Mouse (Mus musculus) urinary bladder, postnatal 10 days (tissue): ENCODE measurements around the gene Gins1.
"Not testable (repeated sequence)": the region's sequence is repeated elsewhere in the genome, so short reads cannot be mapped to it uniquely, and the experiment has no call there.

Experiments used
- DNase-seq: peaks from one replicate; pipeline ENCODE4 v3.0.0; 2022; ENCODE audit warnings: low spot score

Gene Gins1

DNA sequence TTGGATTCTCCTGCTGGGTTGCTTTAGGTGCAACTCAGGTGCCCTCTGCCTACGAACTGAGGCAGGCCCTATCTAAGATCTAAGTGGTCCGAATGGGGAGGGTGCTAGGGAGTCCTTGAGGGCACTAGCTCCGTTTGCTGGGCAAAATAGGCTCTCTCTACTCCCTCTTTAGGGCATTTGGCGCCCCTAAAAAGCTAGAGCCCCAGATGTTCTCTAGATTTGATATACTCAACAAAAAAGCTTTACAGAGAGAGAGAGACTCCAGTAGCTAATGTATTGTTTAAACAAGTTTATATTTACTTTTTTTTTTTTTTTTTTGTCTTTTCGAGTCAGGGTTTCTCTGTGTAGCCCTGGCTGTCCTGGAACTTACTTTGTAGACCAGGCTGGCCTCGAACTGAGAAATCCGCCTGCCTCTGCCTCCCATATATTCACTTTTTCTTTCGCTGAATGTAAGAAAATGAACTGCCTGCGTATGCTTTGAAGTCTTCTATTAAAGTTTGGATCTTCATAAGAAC, at the start of gene Gins1:
Gins1 (plus strand) TSS at position 465 of the 515 bp plus-strand sequence.
- no peak for DNase-seq

DNA sequence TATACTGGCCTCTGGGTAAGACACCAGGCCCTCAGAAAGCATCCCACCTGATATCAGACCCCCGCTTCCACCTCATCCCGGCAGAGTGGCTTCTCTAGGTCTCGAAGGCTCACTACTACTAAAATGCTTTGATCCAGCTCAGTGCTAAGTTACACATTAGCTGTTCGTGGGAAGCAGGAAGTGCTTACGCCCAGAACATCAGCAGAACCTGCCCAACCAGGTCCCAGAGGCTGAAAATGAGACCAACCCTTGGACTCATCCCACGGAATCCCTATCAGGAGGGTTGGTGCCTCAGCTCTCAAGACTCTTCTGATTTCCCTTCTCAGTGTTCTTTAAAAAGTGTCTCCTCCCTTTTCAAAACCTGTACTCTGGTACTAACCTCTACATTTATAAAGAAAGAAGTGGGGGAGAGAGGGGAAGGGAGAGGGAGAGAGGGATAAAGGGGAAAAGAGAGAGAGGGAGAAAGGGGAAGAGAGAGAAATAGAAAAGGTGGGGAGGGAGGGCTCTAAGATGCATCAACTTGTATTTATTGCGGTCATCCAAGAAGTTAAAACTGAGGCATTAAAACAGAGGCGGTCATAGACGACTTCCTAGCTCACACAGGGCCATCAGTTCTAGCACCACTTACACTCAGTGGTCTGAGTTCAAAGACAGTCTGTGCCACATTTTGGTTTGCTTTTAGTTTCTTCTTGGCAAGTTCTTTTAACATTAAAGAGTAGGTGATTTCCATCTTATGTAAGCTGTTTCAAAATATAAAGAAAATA, 46.3 kb upstream of the Gins1 start:
- no peak for DNase-seq

DNA sequence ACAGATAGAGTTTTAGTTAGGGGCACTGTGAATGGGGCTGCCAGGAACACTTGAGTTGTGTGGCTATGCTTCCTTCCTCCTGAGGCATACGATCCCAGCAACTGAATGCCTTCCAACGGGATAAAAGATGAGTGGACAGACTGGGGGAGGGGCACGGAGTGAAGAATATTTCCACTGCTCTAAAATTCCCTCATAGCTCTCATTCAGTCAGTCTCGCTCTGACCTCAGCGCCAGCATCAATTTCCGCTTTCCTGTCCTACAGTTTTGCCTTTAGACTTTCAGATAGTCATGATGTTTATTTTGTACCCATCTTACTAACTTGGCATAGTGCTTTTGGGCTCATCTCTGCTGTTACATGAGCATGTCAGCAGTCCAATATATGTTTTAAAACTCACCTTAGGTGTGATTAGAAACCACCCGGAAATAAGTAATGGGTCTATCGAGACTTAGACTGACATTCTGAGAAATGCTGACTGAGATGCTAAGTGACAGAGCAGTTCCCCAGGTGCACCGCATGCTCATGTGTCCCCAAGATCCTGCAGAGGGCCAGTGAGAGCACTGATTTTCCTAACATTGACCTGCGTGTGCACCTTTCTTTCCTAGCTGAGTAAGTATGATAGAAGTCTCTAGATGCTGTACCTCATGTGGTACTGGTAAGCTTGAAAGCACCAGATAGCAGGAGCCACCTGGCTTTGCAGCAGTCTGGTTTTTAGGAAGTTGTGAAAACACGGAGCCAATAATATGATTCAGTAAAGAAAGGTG, 45.3 kb upstream of the Gins1 start:
- DNase-seq = no peak

DNA sequence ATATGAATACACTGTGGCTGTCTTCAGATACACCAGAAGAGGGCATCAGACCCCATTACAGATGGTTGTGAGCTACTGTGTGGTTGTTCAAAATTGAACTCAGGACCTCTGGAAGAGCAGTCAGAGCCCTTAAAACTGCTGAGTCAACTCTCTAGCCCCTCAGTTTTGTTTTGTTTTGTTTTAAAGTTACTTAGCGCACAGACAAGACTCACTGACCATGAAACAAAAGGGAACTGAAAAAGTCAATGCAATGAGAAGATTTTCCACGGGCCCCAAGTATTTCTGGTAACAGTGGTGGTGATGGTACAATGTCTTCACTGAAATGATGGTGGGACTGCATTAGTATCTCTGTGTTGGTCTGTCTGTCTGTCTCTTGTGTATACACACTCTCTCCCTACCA, 44.1 kb upstream of the Gins1 start:
- DNase-seq = no peak

DNA sequence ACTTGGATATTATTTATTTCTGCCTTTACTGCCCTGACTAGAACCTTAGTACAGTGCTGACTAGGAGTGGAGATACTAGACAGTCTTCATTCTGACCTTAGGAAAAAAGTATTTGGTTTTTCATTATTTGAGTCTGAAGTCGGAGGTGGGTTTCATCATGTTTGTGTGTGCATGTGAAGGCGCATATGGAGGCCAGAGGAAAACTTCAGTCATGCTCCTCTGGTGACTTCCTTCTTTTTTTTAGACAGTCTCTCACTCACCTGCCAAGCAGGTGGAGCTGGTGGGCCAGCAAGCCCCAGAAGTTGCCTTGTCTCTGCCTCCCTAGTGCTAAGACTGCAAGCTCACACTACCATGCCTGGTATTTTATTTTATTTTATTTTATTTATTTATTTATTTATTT, 38.2 kb upstream of the Gins1 start:
- DNase-seq = no peak

DNA sequence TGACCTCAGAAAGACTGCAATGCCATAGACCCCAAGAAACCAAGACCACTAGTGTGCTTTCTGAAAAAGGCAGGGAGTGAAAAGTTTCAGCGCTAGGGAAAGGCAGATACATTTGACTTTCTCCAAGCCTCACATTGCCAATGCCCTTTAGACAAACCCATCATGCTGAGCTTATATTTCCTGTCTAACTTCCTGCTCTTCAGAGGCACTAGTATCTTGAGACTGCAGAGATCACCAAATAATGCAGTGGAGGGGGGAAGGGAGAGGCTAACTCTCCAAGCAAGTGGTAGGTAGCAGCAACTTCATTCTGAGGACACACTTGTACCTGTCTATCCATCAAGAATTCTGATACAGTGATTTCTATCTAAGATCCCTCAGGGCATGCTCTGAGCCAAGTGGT, 35.8 kb upstream of the Gins1 start:
- DNase-seq = no peak

DNA sequence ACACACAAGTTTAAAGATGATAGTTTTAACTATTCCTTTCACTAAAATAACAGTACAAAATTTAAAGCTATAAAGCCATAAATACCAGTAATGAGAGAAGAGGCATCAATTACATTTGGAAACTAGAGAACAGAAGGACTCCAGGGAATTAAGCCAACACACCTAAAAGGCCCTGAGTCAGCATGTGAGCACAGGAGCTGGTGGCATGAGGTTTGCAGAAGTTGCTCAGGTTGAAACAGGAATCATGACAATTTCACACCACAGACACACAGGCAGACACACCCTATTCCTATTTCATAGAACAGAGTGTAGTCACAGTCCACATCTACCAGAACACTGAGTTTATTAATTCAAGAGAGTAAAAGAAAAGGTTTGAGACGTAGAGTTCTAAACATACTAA, 30.7 kb upstream of the Gins1 start:
- DNase-seq = no peak

DNA sequence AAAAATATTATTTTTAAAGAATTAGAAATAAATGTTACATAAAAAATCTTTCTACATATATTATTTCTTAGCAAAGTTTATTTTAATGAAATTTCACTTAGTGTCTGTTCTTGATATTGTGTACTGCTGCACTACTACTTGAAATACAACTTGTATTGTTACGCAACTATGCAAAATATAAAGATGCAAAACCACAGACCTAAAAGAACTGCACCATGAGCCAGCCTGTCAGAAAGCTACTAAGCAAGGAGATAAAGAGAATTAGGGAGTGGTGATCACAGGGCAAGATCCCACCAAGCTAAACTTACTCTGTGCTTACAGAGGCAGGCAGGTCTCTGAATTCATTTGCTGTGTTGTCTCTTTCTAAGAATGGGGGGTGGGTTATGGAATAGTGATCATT, 30.0 kb upstream of the Gins1 start:
- DNase-seq = no peak

DNA sequence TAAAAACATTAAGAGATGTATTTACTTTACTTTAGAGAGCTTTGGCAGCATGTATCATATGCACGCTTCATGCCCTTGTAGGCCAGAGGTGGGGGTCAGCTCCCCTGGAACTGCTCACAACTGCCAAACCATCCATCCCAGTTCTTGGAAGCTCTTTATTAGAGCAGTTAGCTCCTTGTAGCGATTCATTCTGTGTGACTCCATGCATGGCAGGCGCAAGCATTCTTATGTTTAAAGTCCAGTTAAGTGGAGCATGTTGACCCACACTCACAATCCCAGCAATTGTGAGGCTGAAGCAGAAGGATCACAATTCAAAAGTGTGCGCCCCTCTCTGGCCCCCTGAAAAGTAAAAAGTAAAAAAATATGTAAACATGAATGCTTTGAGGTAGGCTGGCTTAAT, 27.6 kb upstream of the Gins1 start:
- DNase-seq = no peak

DNA sequence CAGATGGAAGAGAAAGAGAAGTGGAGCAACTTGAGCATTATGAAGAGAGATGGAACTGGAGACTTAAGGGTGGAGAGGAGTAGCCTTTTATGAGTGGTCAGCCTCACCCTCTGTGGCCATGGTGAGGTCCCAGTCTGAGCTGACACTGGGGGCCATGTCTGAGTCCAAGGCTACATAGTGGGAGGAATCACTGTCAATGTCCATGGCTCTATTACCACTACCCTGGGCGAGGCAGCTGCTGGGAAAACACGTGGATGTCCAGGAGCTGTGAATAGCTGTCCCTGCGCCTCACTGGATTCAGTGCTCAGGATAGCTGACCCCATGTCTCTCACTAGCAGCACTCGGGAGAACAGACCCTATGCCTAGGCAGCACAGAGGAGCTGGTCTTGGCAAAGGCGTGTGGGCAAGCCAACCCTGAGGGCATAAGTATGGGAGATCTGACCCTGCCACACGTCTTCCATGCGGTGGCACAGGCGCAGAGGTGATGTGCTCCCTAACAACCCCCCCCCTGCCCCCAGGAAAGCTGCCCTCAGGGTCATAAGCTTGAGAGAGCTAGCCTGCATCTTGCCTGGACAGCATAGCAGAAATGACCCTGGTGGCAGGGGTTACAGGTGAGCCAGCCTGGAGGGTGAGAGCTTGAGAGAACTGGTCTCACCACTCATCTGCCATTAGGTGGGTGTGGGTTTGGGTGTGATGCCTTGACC, 21.0 kb upstream of the Gins1 start:
- no peak for DNase-seq

DNA sequence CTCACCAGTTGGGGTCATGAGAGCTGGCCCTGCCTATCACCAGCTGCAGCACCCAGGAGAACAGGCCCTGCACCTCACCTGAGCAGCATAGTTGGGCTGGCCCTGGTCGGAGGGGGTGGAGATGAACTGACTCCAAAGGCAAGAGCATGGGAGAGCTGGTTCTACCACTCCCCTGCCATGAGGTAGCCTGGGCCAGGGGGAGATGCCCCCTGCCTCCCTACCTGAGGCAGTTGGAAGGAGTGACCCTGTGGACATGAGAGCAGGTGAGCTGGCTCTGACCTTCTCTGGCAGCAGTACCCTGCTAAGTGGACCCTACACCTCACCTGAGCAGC, 20.5 kb upstream of the Gins1 start:
- DNase-seq = no peak

DNA sequence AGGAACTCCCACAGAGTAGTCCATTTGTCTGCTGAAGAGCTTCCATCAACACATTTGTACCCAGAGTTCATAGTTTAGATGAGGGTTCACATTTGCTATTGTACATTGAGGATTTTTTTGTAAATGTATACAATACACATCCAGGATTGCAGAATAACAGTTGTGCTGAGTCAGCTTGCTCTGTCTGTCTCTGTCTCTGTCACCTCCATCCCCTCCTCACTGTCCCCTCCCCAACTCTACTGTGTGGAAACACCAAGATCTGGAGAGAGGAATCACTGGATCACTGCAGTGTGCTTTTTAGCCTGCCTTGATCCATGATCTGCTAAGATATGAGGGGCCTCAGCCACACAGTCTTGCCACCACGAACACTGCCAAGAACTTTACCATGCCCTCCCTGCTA, 19.4 kb upstream of the Gins1 start:
- DNase-seq = no peak

DNA sequence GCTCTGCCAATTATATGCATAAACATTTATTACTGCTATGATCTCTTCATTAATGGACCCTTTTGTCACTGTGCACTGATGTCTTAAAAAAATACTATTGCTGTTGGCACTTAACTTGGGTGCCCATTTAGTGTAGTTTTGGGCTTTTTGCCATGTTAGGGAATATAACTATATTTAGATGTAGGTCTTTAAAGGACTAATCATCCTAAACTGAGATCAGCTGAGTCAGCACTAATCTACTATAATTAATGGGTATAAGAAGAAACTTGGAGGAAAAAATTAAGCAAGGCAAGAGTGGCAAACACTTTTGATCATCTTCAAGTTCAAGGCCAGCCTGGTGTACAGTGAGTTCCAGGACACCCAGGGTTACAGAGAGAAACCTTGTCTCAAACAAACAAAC, 18.9 kb upstream of the Gins1 start:
- no peak for DNase-seq

DNA sequence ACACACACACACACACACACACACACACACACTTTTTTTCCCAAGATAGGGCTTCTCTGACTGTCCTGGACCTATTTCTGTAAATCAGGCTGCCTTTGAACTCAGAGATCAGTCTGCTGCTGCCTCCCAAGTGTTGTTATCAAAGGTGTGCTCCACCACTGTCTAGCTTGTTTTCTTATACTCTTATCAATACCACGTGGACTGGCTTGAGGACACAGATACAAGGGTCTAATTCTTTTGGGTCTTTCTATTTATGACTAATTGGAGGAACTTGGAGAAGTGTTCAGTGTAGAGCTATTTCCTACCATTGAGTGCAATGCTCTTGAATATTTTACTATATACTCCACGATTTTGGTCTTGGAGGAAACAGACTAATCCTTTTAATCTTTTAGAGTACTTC, 17.8 kb upstream of the Gins1 start:
- no peak for DNase-seq

DNA sequence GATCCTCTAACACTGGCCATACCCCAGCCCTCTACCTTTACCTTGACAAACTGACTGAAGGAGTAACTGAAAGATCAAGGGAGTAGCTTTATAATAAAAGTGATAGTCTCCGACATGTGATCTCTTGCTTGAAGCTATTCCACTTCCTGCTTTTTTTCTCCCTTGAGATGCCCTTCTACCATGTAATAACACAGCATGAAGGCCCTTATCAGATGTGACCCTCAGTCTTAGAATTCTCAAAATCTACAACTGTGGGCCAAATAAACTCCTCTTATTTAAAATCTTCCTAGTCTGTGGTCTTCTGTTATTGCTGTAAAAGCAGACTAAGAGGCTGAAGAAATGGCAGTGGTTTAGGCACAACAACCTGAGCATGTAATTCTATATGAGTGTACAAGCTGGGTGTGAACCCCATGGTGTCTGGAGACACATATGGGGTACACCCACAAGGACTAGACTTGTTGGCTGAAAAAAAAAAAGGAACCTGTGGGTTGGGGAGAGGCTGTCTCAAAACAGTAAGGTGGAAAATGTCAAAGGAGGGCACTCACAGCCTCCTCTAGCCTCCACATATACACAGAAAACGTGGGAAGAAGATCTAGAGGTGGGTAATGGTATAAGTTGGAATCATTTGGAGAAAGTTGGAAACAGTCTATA, 10.5 kb upstream of the Gins1 start:
- no peak for DNase-seq

DNA sequence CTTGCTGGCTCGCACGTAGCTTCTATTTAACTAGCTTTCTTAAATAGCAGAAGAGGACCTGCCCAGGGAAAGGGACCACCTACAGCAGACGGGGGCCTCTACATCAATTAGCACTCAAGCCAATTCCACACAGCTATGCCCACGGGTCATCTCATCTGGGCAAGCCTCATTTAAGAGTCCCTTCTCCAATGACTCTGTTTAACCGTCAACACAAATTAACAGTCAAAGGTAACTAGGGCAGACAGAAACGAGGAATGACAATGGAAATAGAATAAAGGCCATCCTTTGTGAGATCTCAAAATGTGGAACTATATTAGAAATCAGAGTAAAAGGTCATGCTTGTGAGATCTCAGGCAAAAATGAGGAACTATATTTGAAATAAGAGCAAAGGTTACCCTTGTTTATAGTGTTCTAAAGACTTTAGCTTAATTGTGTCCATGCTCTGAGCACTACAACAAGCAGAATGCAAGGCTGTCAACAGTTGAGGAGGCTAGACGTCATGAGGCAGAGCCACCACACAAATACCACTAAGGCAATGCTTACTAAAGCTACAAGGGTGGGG, 9.4 kb upstream of the Gins1 start:
- no peak for DNase-seq

DNA sequence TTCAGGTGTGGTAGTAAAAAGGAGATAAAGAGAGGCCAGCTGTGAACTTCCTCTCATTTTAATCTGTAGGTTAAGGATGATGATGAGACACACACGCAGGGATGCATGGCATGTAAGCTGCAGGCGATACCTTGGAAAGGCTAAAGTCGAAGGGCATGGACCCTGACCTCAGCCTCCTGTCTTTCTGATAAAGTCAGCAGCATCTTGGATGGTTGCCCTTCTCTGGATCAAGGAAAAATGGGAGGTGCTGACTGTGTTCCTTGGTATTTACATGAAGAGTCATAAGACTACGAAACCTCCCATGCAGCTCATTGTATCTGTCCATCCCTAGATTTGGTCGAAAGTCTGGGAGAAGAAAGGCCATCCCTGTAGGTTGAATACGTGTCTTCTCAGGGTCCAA, 4.9 kb upstream of the Gins1 start:
- no peak for DNase-seq

DNA sequence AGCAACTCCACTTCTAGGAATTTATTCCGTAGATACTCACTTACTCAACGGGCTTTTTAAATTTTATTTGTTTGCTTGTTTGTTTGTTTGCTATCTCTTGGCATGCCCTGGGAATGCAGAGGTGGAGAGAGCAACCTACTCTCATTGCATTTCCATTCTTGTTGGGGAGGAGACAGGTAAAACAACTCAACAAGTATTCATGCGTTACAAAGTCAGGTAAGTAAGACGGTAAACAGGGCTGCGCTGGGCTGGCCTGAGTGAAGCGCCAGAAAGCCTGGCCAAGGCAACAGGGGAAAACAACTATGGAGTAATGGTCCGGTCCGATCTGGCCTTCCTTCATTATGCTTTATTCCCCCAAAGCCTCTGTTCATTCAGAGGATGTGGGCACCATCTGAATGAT, 2.9 kb upstream of the Gins1 start:
- DNase-seq = no peak

DNA sequence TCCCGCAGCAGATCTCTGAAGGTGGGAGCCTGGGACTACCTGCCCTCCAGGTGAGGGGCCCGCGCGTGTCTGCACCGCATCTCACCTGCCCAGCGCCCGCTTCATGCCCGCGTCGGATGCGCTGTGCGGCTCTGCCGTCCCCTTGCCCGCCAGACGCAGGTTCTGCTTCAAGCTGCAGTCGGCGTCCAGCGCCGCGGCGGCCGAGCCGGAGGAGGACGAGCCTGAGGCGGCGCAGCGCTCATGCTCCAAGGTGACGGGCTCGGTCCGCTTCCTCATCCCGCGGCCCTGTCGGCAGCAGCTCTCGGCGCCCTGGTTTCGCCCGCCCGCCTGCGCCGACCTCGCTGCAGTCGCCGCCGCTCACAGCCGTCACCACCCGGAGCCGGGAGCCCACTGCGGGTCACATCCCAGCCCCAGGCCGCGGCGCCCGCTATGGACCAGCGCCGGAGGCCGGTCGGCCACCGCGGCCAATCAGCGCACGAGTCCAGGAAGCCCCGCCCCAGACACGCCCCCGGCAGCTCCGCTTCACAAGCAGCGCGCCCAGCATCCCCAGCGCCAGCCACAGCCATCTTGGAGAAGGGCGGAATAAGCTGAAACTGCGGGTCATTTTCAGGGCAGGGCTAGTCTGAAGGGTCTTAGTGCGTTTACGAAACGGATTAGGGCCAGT, 796 bp upstream of the Gins1 start, which contains the start of gene Abhd12:
Abhd12 (minus strand) TSS at position 470 of the 664 bp plus-strand sequence.
- peak; percentile 95 for DNase-seq

DNA sequence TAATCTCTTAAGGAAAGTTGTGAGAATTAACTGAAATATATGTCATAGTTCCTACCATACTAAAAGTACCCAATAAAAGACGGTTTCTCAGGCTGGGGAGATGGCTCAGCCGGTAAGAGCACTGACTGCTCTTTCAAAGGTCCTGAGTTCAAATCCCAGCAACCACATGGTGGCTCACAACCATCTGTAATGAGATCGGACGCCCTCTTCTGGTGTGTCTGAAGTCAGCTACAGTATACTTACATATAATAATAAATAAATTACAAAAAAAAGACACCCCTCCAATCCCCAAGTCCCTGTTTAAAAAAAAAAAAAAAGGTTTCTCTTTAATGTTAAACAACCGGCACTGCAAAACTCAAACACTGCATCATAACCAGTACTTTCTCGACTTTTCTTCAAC, 3.7 kb downstream of the Gins1 start:
- not testable (repeated sequence) for DNase-seq

DNA sequence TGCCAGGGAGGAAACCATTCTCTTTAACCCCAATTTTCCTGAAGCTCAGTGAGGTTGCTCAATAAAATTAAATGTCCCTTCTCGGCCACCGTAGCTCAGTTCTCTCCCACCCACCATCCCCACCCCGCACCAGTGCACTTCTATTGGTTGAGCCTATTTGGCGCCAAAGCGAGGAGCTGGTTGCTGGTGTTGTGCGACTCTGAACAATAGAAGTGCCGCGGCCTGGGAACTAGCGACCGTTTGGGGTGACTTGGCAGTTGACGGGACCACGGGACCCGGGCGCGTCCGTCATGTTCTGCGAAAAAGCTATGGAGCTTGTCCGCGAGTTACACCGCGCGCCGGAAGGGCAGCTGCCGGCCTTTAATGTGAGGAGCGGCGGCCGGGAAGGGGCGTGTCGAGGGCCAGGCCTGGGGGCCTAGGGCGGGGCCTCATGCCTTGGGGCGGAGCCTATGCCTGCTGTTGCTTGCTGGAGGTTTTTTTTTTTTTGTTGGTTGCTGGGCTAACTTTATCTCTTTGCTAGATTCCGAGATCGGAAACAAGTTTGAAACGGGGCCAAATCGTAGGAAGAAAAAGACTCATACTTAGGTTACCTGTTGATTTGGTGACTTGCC, 4.3 kb downstream of the Gins1 start:
- DNase-seq = peak; percentile 66
